Mouse (Mus musculus): ENCODE results near the gene Slc25a14. TPM values are rescaled to one million over a fixed set of nuclear protein-coding genes. Genes with fewer than 3 reads are reported as not detected.

Slc25a14 gene
- polyA plus RNA-seq, 1 experiment from 2014 or later = 30.8 TPM

GRCm38 (mm10) chrX:48669588-48669987 lies 46.4 kb downstream of the Slc25a14 start:
- ATAC-seq (ENCODE audit: low FRiP score) = no peak
- Histone ChIP-seq H3K9me3 (no peaks in the 10 kb centered on the region), H3K27ac (no peak overlapping the region), H3K9ac (no peak overlapping the region), H3K4me2 (no peak overlapping the region), H3K4me3 (replicated peaks) (no peak overlapping the region), H3K36me3 (replicated peaks) (no peaks in the 10 kb centered on the region), H3K27me3 (no peaks in the 10 kb centered on the region), H3K4me1 (no peaks in the 10 kb centered on the region)
- WGBS = 60% methylated on average over 3 of the region's 3 CpGs

- no peak overlapping the region for H3K4me2 ChIP-seq
- H3K9me3 ChIP-seq = no peaks in the 10 kb centered on the region
- no peaks in the 10 kb centered on the region for H3K36me3 ChIP-seq (replicated peaks)
- WGBS = 73% methylated on average over 3 of the region's 3 CpGs
- no peak overlapping the region for H3K27ac ChIP-seq
- H3K27me3 ChIP-seq = no peaks in the 10 kb centered on the region
- H3K4me3 ChIP-seq (replicated peaks) = no peak overlapping the region
- no peaks in the 10 kb centered on the region for H3K4me1 ChIP-seq
- H3K9ac ChIP-seq = no peak overlapping the region
- ATAC-seq (ENCODE audit: low FRiP score) = no peak
Observed at GRCm38 (mm10) chrX:48671714-48672113, 48.5 kb downstream of the Slc25a14 start.

GRCm38 (mm10) chrX:48674171-48674570 lies 51.0 kb downstream of the Slc25a14 start, which contains the start of gene Gpr119:
TSS of gene Gpr119 (minus strand) at chrX:48674478.
- H3K27ac ChIP-seq = no peak within 1 kb of the TSS
- H3K4me3 ChIP-seq (replicated peaks) = no peak within 1 kb of the TSS
- H3K4me2 ChIP-seq = no peak within 1 kb of the TSS
- H3K4me1 ChIP-seq = no peaks in the 10 kb centered on the region
- no peak within 1 kb of the TSS for H3K9ac ChIP-seq
- no peak for ATAC-seq (ENCODE audit: low FRiP score)
- no peaks in the 10 kb centered on the region for H3K36me3 ChIP-seq (replicated peaks)
- H3K27me3 ChIP-seq = no peaks in the 10 kb centered on the region
- 78% methylated on average over 4 of the region's 4 CpGs for WGBS
- H3K9me3 ChIP-seq = no peaks in the 10 kb centered on the region

- Histone ChIP-seq H3K36me3 (replicated peaks) (no peaks in the 10 kb centered on the region), H3K9ac (no peak overlapping the region), H3K9me3 (no peaks in the 10 kb centered on the region), H3K4me2 (no peak overlapping the region), H3K4me3 (replicated peaks) (no peak overlapping the region), H3K4me1 (no peaks in the 10 kb centered on the region), H3K27me3 (no peaks in the 10 kb centered on the region), H3K27ac (no peak overlapping the region)
- ATAC-seq (ENCODE audit: low FRiP score) = no peak
- 19% methylated on average over 3 of the region's 3 CpGs for WGBS
Observed at GRCm38 (mm10) chrX:48683451-48683850, 60.2 kb downstream of the Slc25a14 start.

GRCm38 (mm10) chrX:48683857-48684256 lies 60.6 kb downstream of the Slc25a14 start:
- no peak overlapping the region for H3K4me2 ChIP-seq
- no peak for ATAC-seq (ENCODE audit: low FRiP score)
- H3K36me3 ChIP-seq (replicated peaks) = no peaks in the 10 kb centered on the region
- H3K9ac ChIP-seq = no peak overlapping the region
- no peaks in the 10 kb centered on the region for H3K27me3 ChIP-seq
- no peak overlapping the region for H3K4me3 ChIP-seq (replicated peaks)
- no peak overlapping the region for H3K27ac ChIP-seq
- no peaks in the 10 kb centered on the region for H3K9me3 ChIP-seq
- no peaks in the 10 kb centered on the region for H3K4me1 ChIP-seq
- 73% methylated on average over 5 of the region's 5 CpGs for WGBS

- peaks cover 8% of the 10 kb centered on the region for H3K4me1 ChIP-seq
- H3K9me3 ChIP-seq = no peaks in the 10 kb centered on the region
- peak; percentile 90 for ATAC-seq (ENCODE audit: low FRiP score)
- H3K9ac ChIP-seq = no peak overlapping the region
- peak overlapping the region; percentile 48 for H3K4me2 ChIP-seq
- WGBS = 19% methylated on average over 6 of the region's 6 CpGs
- no peaks in the 10 kb centered on the region for H3K36me3 ChIP-seq (replicated peaks)
- H3K27me3 ChIP-seq = no peaks in the 10 kb centered on the region
- no peak overlapping the region for H3K27ac ChIP-seq
- peak overlapping the region; percentile 60 for H3K4me3 ChIP-seq (replicated peaks)
Observed at GRCm38 (mm10) chrX:48694460-48694859, 71.2 kb downstream of the Slc25a14 start.

GRCm38 (mm10) chrX:48694864-48695371 lies 71.7 kb downstream of the Slc25a14 start, which contains the start of gene Rbmx2:
TSS of gene Rbmx2 (plus strand) at chrX:48695004.
- Histone ChIP-seq H3K4me1 (peaks cover 8% of the 10 kb centered on the region), H3K9ac (peak within 1 kb of the TSS; percentile 56; the same call in 1 of the 2 replicates), H3K4me2 (peak within 1 kb of the TSS; percentile 58), H3K4me3 (replicated peaks) (peak within 1 kb of the TSS; percentile 60), H3K9me3 (no peaks in the 10 kb centered on the region), H3K27me3 (no peaks in the 10 kb centered on the region), H3K27ac (no peak within 1 kb of the TSS), H3K36me3 (replicated peaks) (no peaks in the 10 kb centered on the region)
- WGBS = 16% methylated on average over 41 of the region's 42 CpGs
- ATAC-seq (ENCODE audit: low FRiP score) = peak; percentile 98

GRCm38 (mm10) chrX:48709701-48710100 lies 86.5 kb downstream of the Slc25a14 start:
- ATAC-seq (ENCODE audit: low FRiP score) = no peak
- Histone ChIP-seq H3K4me3 (replicated peaks) (no peak overlapping the region), H3K4me1 (no peaks in the 10 kb centered on the region), H3K9me3 (no peaks in the 10 kb centered on the region), H3K4me2 (no peak overlapping the region), H3K36me3 (replicated peaks) (0 out of 2 replicates have a peak, but pooled peaks cover 4% of the 10 kb centered on the region), H3K27ac (no peak overlapping the region), H3K9ac (no peak overlapping the region), H3K27me3 (no peaks in the 10 kb centered on the region)
- 91% methylated on average over 10 of the region's 10 CpGs for WGBS

Small RNAs within 50 kb of the gene (microRNA-seq; reads per million reads assigned to microRNA genes)
- gene Gm27828 = not detected

Other genes with a start within 250 kb of the Slc25a14 start
- gene Elf4, start 160.3 kb upstream of the Slc25a14 start, polyA plus RNA-seq (2016; fragmentation: Nextera tagmentation; extraction: Ambion mirVana) = 1.6 and 1.7 TPM in 2 replicates
- gene Aifm1, start 109.8 kb upstream of the Slc25a14 start, polyA plus RNA-seq (2016; fragmentation: Nextera tagmentation; extraction: Ambion mirVana) = 68.1 and 71.5 TPM in 2 replicates
- gene Rab33a, start 104.1 kb upstream of the Slc25a14 start, polyA plus RNA-seq (2016; fragmentation: Nextera tagmentation; extraction: Ambion mirVana) = 39.5 and 40.6 TPM in 2 replicates
- 20.7 and 22.4 TPM in 2 replicates for gene Zfp280c, start 28.9 kb upstream of the Slc25a14 start, polyA plus RNA-seq (2016; fragmentation: Nextera tagmentation; extraction: Ambion mirVana)
- not detected in 2 replicates for gene Gpr119, start 51.1 kb downstream of the Slc25a14 start, polyA plus RNA-seq (2016; fragmentation: Nextera tagmentation; extraction: Ambion mirVana)
- 27.9 and 33.6 TPM in 2 replicates for gene Rbmx2, start 71.6 kb downstream of the Slc25a14 start, polyA plus RNA-seq (2016; fragmentation: Nextera tagmentation; extraction: Ambion mirVana)

Measured in forebrain, embryonic 12.5 days (tissue).